Mouse (Mus musculus): ENCODE data around the gene Dnajb1. TPM values are rescaled to one million over a fixed set of nuclear protein-coding genes. Genes with fewer than 3 reads are reported as not detected.
A peak's percentile ranks its signal among the peaks of the same experiment; 100 is the strongest.
"Not testable (repeated sequence)": the region's sequence is repeated elsewhere in the genome, so short reads cannot be mapped to it uniquely, and the experiment has no call there.

Gene Dnajb1
- polyA plus RNA-seq, 1 experiment: 33.0 TPM

GRCm38 (mm10) chr8:83592682-83593081, 15.3 kb upstream of the Dnajb1 start:
- H3K4me1 ChIP-seq (ENCODE audit: control insufficient read depth, insufficient read depth, low read length): peaks cover 24% of the 10 kb centered on the region
- 9% methylated on average over 3 of the region's 3 CpGs for WGBS
- DNase-seq: peak in 1 of 2 experiments; percentile 21
- H3K4me3 ChIP-seq (replicated peaks; ENCODE audit: insufficient read depth, low read depth, low read length): peak overlapping the region; percentile 91
- TF ChIP-seq CTCF (IDR thresholded peaks at IDR 0.05; ENCODE audit: borderline replicate concordance, insufficient read depth, low read depth, low read length) (no peak), POLR2A (IDR thresholded peaks at IDR 0.05; ENCODE audit: borderline replicate concordance, insufficient read depth, low read length) (no peak)
- H3K27me3 ChIP-seq (ENCODE audit: control insufficient read depth, insufficient read depth, low read length): no peaks in the 10 kb centered on the region
- H3K27ac ChIP-seq (ENCODE audit: insufficient read depth, low read length): no peak overlapping the region

GRCm38 (mm10) chr8:83593325-83594166, 14.4 kb upstream of the Dnajb1 start:
- Histone ChIP-seq H3K27ac (ENCODE audit: insufficient read depth, low read length) (peak overlapping the region; percentile 91), H3K27me3 (ENCODE audit: control insufficient read depth, insufficient read depth, low read length) (no peaks in the 10 kb centered on the region), H3K4me3 (replicated peaks; ENCODE audit: insufficient read depth, low read depth, low read length) (peak overlapping the region; percentile 91), H3K4me1 (ENCODE audit: control insufficient read depth, insufficient read depth, low read length) (peaks cover 15% of the 10 kb centered on the region)
- DNase-seq: no peak
- TF ChIP-seq POLR2A (IDR thresholded peaks at IDR 0.05; ENCODE audit: borderline replicate concordance, insufficient read depth, low read length) (no peak), CTCF (IDR thresholded peaks at IDR 0.05; ENCODE audit: borderline replicate concordance, insufficient read depth, low read depth, low read length) (no peak)
- 2% methylated on average over 22 of the region's 22 CpGs for WGBS

GRCm38 (mm10) chr8:83594167-83595049, 13.6 kb upstream of the Dnajb1 start:
- TF ChIP-seq CTCF (IDR thresholded peaks at IDR 0.05; ENCODE audit: borderline replicate concordance, insufficient read depth, low read depth, low read length): no peak
- TF ChIP-seq POLR2A (IDR thresholded peaks at IDR 0.05; ENCODE audit: borderline replicate concordance, insufficient read depth, low read length): peak; percentile 93
- Histone ChIP-seq H3K27me3 (ENCODE audit: control insufficient read depth, insufficient read depth, low read length) (no peaks in the 10 kb centered on the region), H3K27ac (ENCODE audit: insufficient read depth, low read length) (peak overlapping the region; percentile 91), H3K4me1 (ENCODE audit: control insufficient read depth, insufficient read depth, low read length) (peaks cover 9% of the 10 kb centered on the region), H3K4me3 (replicated peaks; ENCODE audit: insufficient read depth, low read depth, low read length) (peak overlapping the region; percentile 91)
- WGBS: under 1% methylated on average over 43 of the region's 43 CpGs
- DNase-seq: peak; percentile 98 to 99

GRCm38 (mm10) chr8:83595050-83595345, 13.0 kb upstream of the Dnajb1 start:
- H3K27ac ChIP-seq (ENCODE audit: insufficient read depth, low read length): peak overlapping the region; percentile 75
- H3K4me1 ChIP-seq (ENCODE audit: control insufficient read depth, insufficient read depth, low read length); DNase-seq; H3K27me3 ChIP-seq (ENCODE audit: control insufficient read depth, insufficient read depth, low read length): not testable (repeated sequence)
- TF ChIP-seq CTCF (IDR thresholded peaks at IDR 0.05; ENCODE audit: borderline replicate concordance, insufficient read depth, low read depth, low read length): 0 out of 2 replicates have a peak, but pooled peaks have one; percentile 8
- peak overlapping the region; percentile 65 for H3K4me3 ChIP-seq (replicated peaks; ENCODE audit: insufficient read depth, low read depth, low read length)
- 20% methylated on average over 3 of the region's 3 CpGs for WGBS

GRCm38 (mm10) chr8:83596369-83596768, 11.6 kb upstream of the Dnajb1 start:
- peaks cover 2% of the 10 kb centered on the region for H3K4me1 ChIP-seq (ENCODE audit: control insufficient read depth, insufficient read depth, low read length)
- no peak overlapping the region for H3K4me3 ChIP-seq (replicated peaks; ENCODE audit: insufficient read depth, low read depth, low read length)
- DNase-seq: no peak
- H3K27ac ChIP-seq (ENCODE audit: insufficient read depth, low read length): no peak overlapping the region
- TF ChIP-seq POLR2A (IDR thresholded peaks at IDR 0.05; ENCODE audit: borderline replicate concordance, insufficient read depth, low read length) (no peak), CTCF (IDR thresholded peaks at IDR 0.05; ENCODE audit: borderline replicate concordance, insufficient read depth, low read depth, low read length) (no peak)
- 21% methylated on average over 3 of the region's 3 CpGs for WGBS
- no peaks in the 10 kb centered on the region for H3K27me3 ChIP-seq (ENCODE audit: control insufficient read depth, insufficient read depth, low read length)

GRCm38 (mm10) chr8:83598146-83598545, 9.8 kb upstream of the Dnajb1 start:
- H3K4me3 ChIP-seq (replicated peaks; ENCODE audit: insufficient read depth, low read depth, low read length): no peak overlapping the region
- no peak overlapping the region for H3K27ac ChIP-seq (ENCODE audit: insufficient read depth, low read length)
- no peaks in the 10 kb centered on the region for H3K4me1 ChIP-seq (ENCODE audit: control insufficient read depth, insufficient read depth, low read length)
- DNase-seq: no peak
- 21% methylated on average over 1 of the region's 1 CpGs for whole genome bisulfite sequencing
- TF ChIP-seq POLR2A (IDR thresholded peaks at IDR 0.05; ENCODE audit: borderline replicate concordance, insufficient read depth, low read length) (no peak), CTCF (IDR thresholded peaks at IDR 0.05; ENCODE audit: borderline replicate concordance, insufficient read depth, low read depth, low read length) (no peak)
- no peaks in the 10 kb centered on the region for H3K27me3 ChIP-seq (ENCODE audit: control insufficient read depth, insufficient read depth, low read length)

GRCm38 (mm10) chr8:83599814-83600213, 8.2 kb upstream of the Dnajb1 start:
- no peak overlapping the region for H3K4me3 ChIP-seq (replicated peaks; ENCODE audit: insufficient read depth, low read depth, low read length)
- H3K27me3 ChIP-seq (ENCODE audit: control insufficient read depth, insufficient read depth, low read length): no peaks in the 10 kb centered on the region
- H3K27ac ChIP-seq (ENCODE audit: insufficient read depth, low read length): no peak overlapping the region
- H3K4me1 ChIP-seq (ENCODE audit: control insufficient read depth, insufficient read depth, low read length): no peaks in the 10 kb centered on the region
- TF ChIP-seq CTCF (IDR thresholded peaks at IDR 0.05; ENCODE audit: borderline replicate concordance, insufficient read depth, low read depth, low read length) (no peak), POLR2A (IDR thresholded peaks at IDR 0.05; ENCODE audit: borderline replicate concordance, insufficient read depth, low read length) (no peak)
- no peak for DNase-seq
